Comparison of ENCODE assay signal across 17 mouse cellular contexts in the genomic region with DNA sequence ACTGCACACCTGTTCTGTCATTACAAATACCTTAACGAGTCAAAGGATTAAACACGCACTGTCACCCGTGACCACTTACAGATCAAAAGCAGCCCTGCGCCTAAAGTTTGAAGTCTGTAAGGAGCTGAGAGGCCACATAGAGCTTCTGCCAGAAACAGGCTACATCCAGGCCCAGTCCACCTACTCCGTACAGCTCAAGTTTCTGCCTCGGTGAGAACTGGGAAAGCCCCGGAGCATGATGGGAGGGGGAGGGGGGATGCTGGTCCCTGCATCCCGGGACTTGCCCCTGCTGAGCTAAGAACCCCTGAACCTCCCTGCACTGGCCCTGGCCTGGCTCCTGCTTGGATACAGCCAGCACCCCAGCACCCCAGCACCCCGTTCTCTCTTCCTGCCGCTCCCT. TPM values are rescaled to one million over a fixed set of nuclear protein-coding genes. Genes with fewer than 3 reads are reported as not detected.
DNase-seq lines count a peak whose midpoint lies in the region; ATAC-seq and TF ChIP-seq lines count a peak whose summit lies in the region.
"Had no signal": no experiment of that assay in that cellular context is flagged by ENCODE, and none has a peak within 500 bp of the region (broad histone marks: within the 10 kb centered on the region; RNA-seq: fewer than 3 reads in every experiment).

No protein-coding gene starts in this region.

- H3K4me2 ChIP-seq in embryonic facial prominence, embryonic 15.5 days (replicated peaks) = no peak overlapping the region

- TF ChIP-seq POLR2A in brain, embryonic 14.5 days (IDR thresholded peaks at IDR 0.05; ENCODE audit: borderline replicate concordance, extremely low read depth, insufficient read depth, insufficient read length, poor library complexity, severe bottlenecking) = no peak

- no peak for TF ChIP-seq CTCF in E14TG2a.4 (conservative IDR thresholded peaks at IDR 0.05; ENCODE audit: low read length)
- no peak for TF ChIP-seq CTCF in brain, embryonic 14.5 days (IDR thresholded peaks at IDR 0.05; ENCODE audit: borderline replicate concordance, extremely low read depth, insufficient read depth, insufficient read length)

- peak overlapping the region; percentile 63 for H3K4me3 ChIP-seq in E14TG2a.4 (replicated peaks; ENCODE audit: low read length)
- H3K4me3 ChIP-seq in embryonic facial prominence, embryonic 15.5 days (replicated peaks) = no peak overlapping the region

- H3K9me3 ChIP-seq in E14TG2a.4 (ENCODE audit: low read length) = no peaks in the 10 kb centered on the region
- H3K9me3 ChIP-seq in embryonic facial prominence, embryonic 15.5 days (replicated peaks) = no peaks in the 10 kb centered on the region

- WGBS in embryonic facial prominence, embryonic 15.5 days = 26% methylated on average over 10 of the region's 10 CpGs

- intact Hi-C loops in heart, postnatal 25 days (cut with DNase I) = no loop called here

- no peak overlapping the region for H3K9ac ChIP-seq in embryonic facial prominence, embryonic 15.5 days
- H3K9ac ChIP-seq: liver, embryonic 14.5 days had no signal

- no peak overlapping the region for H3K27ac ChIP-seq in embryonic facial prominence, embryonic 15.5 days (replicated peaks)
- H3K27ac ChIP-seq: kidney, postnatal 0 days; liver, embryonic 14.5 days had no signal

- peak; percentile 70 for DNase-seq in heart, adult 11 months
- DNase-seq in heart, postnatal 25 days (ENCODE audit: low spot score) = no peak
- DNase-seq in brain, embryonic 14.5 days (ENCODE audit: low read depth) = peak; percentile 37
- no peak for DNase-seq in left cerebral cortex, adult 11 months (ENCODE audit: low spot score)
- no peak for DNase-seq in spleen, postnatal 10 days (ENCODE audit: low spot score in 2 of 2)
- DNase-seq: cerebellum, adult 8-10 months; lung, postnatal 14 days; thymus, adult 2 months had no signal

- no peaks in the 10 kb centered on the region for H3K36me3 ChIP-seq in E14TG2a.4 (ENCODE audit: insufficient read depth, low read length)
- no peaks in the 10 kb centered on the region for H3K36me3 ChIP-seq in embryonic facial prominence, embryonic 15.5 days

- H3K27me3 ChIP-seq in E14TG2a.4 (ENCODE audit: insufficient read depth, low read length) = no peaks in the 10 kb centered on the region
- no peaks in the 10 kb centered on the region for H3K27me3 ChIP-seq in embryonic facial prominence, embryonic 15.5 days

- ATAC-seq in embryonic facial prominence, embryonic 15.5 days (ENCODE audit: insufficient number of reproducible peaks, low FRiP score, low TSS enrichment, low read depth) = peak; percentile 43; the same call in 1 of the 2 replicates
- no peak for ATAC-seq in monocyte, adult 5-6 weeks (replicated peaks; ENCODE audit: insufficient number of reproducible peaks, low FRiP score, low TSS enrichment, poor library complexity, severe bottlenecking)
- ATAC-seq: inflammation-experienced regulatory T-cells, adult 6 months had no signal

- peaks cover 16% of the 10 kb centered on the region for H3K4me1 ChIP-seq in E14TG2a.4 (replicated peaks; ENCODE audit: low read depth, low read length)
- 0 out of 2 replicates have a peak, but pooled peaks cover 7% of the 10 kb centered on the region for H3K4me1 ChIP-seq in embryonic facial prominence, embryonic 15.5 days

RNA-seq across cellular contexts. Expression of gene Tmem52, which starts 17.3 kb away (rescaled TPM):
- 1 to 10 TPM; 7.1 to 8.1 TPM for total RNA-seq in heart, postnatal 25 days (2021)
- polyA plus RNA-seq in brain, embryonic 14.5 days (2012; rRNA removed) = 0.23 and 0.39 TPM in 2 replicates
- polyA plus RNA-seq in embryonic facial prominence, embryonic 15.5 days (2015; fragmentation: Nextera tagmentation; extraction: Ambion mirVana) = 1.2 and 1.3 TPM in 2 replicates
- not detected in 3 replicates for total RNA-seq in monocyte, adult 5-6 weeks (2017)
- total RNA-seq: granulocyte monocyte progenitor cell, adult 5-6 weeks had no signal
- polyA plus RNA-seq: C2C12; heart, embryonic 16.5 days; inflammation-experienced regulatory T-cells, adult 6 months; liver, embryonic 14.5 days had no signal

RNA-seq across cellular contexts. Expression of gene Gnb1, which starts 39.6 kb away (rescaled TPM):
- total RNA-seq in heart, postnatal 25 days (2021) = 100 to 1,000 TPM; 166 to 196 TPM
- 1,050 and 1,071 TPM in 2 replicates for polyA plus RNA-seq in brain, embryonic 14.5 days (2012; rRNA removed)
- 445 and 456 TPM in 2 replicates for polyA plus RNA-seq in embryonic facial prominence, embryonic 15.5 days (2015; fragmentation: Nextera tagmentation; extraction: Ambion mirVana)
- total RNA-seq in monocyte, adult 5-6 weeks (2017) = 150 to 269 TPM (median 199 TPM) in 3 replicates

RNA-seq across cellular contexts. Expression of gene Cfap74, which starts 42.6 kb away (rescaled TPM):
- total RNA-seq in heart, postnatal 25 days (2021) = under 1 TPM in 1 of 2 experiments, not detected in 1; 0.36 TPM
- polyA plus RNA-seq in brain, embryonic 14.5 days (2012; rRNA removed) = 4.3 and 5.1 TPM in 2 replicates
- 3.3 and 4.9 TPM in 2 replicates for polyA plus RNA-seq in embryonic facial prominence, embryonic 15.5 days (2015; fragmentation: Nextera tagmentation; extraction: Ambion mirVana)
- 0.64 to 2.0 TPM (median 1.7 TPM) in 3 replicates for total RNA-seq in monocyte, adult 5-6 weeks (2017)
- total RNA-seq: granulocyte monocyte progenitor cell, adult 5-6 weeks had no signal

RNA-seq across cellular contexts. Expression of gene Gabrd, which starts 53.7 kb away (rescaled TPM):
- total RNA-seq in heart, postnatal 25 days (2021) = not detected
- polyA plus RNA-seq in brain, embryonic 14.5 days (2012; rRNA removed) = 0.36 and 1.2 TPM in 2 replicates
- polyA plus RNA-seq in embryonic facial prominence, embryonic 15.5 days (2015; fragmentation: Nextera tagmentation; extraction: Ambion mirVana) = 0.11 TPM in 1 of 2 replicates, not detected in the other
- total RNA-seq in monocyte, adult 5-6 weeks (2017) = 1.1 TPM in 1 of 3 replicates, not detected in the others
- total RNA-seq: granulocyte monocyte progenitor cell, adult 5-6 weeks had no signal
- polyA plus RNA-seq: C2C12; liver, embryonic 14.5 days had no signal

Comparison
In these comparisons a context has a peak if more than half of its experiments do, and no peak if none do; other contexts are left out.
1. DNase-seq: peak in heart, adult 11 months (single experiment) and brain, embryonic 14.5 days (single experiment); none in heart, postnatal 25 days (single experiment), left cerebral cortex, adult 11 months (single experiment) and spleen, postnatal 10 days (0 of 2).